Mouse (Mus musculus) urinary bladder, adult 2 months (tissue): ENCODE data around the gene Vmn2r55. TPM values are rescaled to one million over a fixed set of nuclear protein-coding genes. Genes with fewer than 3 reads are reported as not detected.
"Not testable (repeated sequence)": the region's sequence is repeated elsewhere in the genome, so short reads cannot be mapped to it uniquely, and the experiment has no call there.

Experiments
- DNase-seq: peaks from one replicate; pipeline ENCODE4 v3.0.0; 2022; ENCODE audit warnings: low spot score
- polyA plus RNA-seq: library from polyadenylated mRNA; depleted of rRNA; stranded (reverse); fragments of >200 nt; gene quantifications from 2 replicates; pipeline ENCODE4 v1.2.3, GENCODE M21; 2012; rRNA removed

Vmn2r55 gene
- polyA plus RNA-seq: not detected in 2 replicates

DNA sequence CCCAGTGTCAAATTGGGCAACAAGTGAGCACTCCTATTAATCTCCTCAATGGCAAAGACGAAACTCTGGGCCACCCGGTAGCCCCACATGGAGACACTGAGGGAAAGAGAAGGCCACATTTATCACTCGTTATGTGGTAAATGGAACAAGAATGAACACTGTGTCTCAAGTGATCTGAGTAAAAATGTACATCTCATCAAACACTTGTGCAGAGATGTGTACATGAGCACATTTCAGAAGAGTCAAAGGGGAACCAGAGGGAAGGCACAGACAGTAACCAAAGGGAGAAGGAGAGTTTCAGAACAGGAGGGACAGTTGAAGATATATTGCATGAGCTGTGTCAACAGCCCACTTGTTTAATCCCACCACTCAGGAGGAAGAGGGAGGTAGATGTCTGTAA lies at the start of gene Vmn2r55:
Gene Vmn2r55 (minus strand): TSS at position 101 of the 400 bp plus-strand sequence.
- DNase-seq: not testable (repeated sequence)

- DNase-seq: not testable (repeated sequence)
Measured at GRCm38 (mm10) chr7:12640219-12640618, 44.6 kb downstream of the Vmn2r55 start, which contains the start of gene Vmn2r54. Vmn2r54 (minus strand) TSS chr7:12640319.

- no peak for DNase-seq
Measured at GRCm38 (mm10) chr7:12608688-12609087, 76.1 kb downstream of the Vmn2r55 start, which contains the start of gene Vmn2r53. Vmn2r53 (minus strand) TSS chr7:12608788.

Other genes starting within 250 kb of the Vmn2r55 start
- 7.1 and 8.2 TPM in 2 replicates for gene Zfp606, start 206.7 kb downstream of the Vmn2r55 start, polyA plus RNA-seq
- not detected in 2 replicates for gene 2900092C05Rik, start 172.5 kb downstream of the Vmn2r55 start, polyA plus RNA-seq
- gene Vmn2r53, start 76.2 kb downstream of the Vmn2r55 start, polyA plus RNA-seq: under 0.01 TPM in 1 of 2 replicates, not detected in the other
- not detected in 2 replicates for gene Vmn2r54, start 44.7 kb downstream of the Vmn2r55 start, polyA plus RNA-seq
- not detected in 2 replicates for gene Vmn2r56, start 50.0 kb upstream of the Vmn2r55 start, polyA plus RNA-seq
- 3.2 and 3.8 TPM in 2 replicates for gene Zscan18, start 118.6 kb upstream of the Vmn2r55 start, polyA plus RNA-seq
- gene Zfp329, start 133.9 kb upstream of the Vmn2r55 start, polyA plus RNA-seq: 12.3 and 13.9 TPM in 2 replicates
- 21.9 and 22.2 TPM in 2 replicates for gene Zfp110, start 149.8 kb upstream of the Vmn2r55 start, polyA plus RNA-seq
- gene Zfp128, start 196.2 kb upstream of the Vmn2r55 start, polyA plus RNA-seq: 2.5 TPM in 2 replicates
- gene Zscan22, start 212.8 kb upstream of the Vmn2r55 start, polyA plus RNA-seq: 11.4 and 12.3 TPM in 2 replicates
- 2,520 and 2,810 TPM in 2 replicates for gene Rps5, start 237.3 kb upstream of the Vmn2r55 start, polyA plus RNA-seq
- 2.1 and 2.3 TPM in 2 replicates for gene Rnf225, start 242.4 kb upstream of the Vmn2r55 start, polyA plus RNA-seq